Mouse (Mus musculus) A20 (cell line): Measurements from ENCODE around the gene Gja3.
"Not testable (repeated sequence)": the region's sequence is repeated elsewhere in the genome, so short reads cannot be mapped to it uniquely, and the experiment has no call there.

Source experiments
- DNase-seq: peaks from one replicate; pipeline ENCODE4 v3.0.0-alpha.2; 2011; ENCODE audit warnings: low read depth, low spot score

Gja3 gene

DNA sequence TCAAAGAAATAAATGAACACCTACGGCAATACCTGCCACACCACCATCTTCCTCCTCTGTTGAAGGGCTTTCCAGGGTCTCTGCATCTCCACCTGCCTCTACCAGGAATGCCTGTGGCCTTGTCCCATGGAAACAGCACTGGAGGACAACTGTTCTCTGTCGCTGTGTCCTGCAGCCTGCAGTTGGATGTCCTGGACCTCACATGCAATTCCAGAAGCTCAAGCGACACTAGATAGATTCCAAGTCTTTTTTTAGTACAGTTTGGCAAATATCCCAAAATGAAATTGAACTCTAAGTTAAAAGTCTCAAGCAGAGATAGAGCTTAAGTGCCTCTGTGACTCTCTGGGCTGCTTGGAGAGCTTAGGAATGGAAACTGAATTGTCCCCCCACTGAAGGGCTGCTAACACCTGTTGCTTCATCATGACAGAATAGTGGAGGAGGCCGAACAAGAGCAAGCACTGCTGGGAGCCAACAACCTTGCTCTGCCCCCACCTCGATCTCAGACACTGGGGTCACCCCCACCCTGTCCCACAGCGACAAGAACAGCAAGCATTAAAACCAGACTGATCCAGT lies 22.9 kb downstream of the Gja3 start:
- DNase-seq, result no peak

DNA sequence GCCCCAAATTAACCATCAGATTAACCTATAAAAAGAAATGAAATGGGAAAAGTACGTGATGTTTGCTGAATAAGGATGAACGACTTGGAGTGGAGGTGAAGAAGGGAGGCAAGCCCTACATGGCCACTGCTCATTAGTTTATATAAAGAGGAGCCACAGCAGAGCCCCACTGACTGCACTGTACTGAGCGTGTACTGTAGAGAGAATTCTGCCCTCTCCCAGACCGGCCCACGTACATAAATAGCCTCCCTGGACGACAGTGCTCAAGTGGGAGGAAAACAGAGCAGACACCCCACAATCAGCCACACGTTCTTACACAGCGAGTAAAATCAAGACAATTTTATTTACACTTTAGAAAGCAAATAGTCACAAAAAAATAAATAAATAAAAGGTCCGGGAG lies 23.8 kb downstream of the Gja3 start:
- no peak for DNase-seq

- no peak for DNase-seq
Observed at GRCm38 (mm10) chr14:57032850-57033249, 25.1 kb downstream of the Gja3 start.

DNA sequence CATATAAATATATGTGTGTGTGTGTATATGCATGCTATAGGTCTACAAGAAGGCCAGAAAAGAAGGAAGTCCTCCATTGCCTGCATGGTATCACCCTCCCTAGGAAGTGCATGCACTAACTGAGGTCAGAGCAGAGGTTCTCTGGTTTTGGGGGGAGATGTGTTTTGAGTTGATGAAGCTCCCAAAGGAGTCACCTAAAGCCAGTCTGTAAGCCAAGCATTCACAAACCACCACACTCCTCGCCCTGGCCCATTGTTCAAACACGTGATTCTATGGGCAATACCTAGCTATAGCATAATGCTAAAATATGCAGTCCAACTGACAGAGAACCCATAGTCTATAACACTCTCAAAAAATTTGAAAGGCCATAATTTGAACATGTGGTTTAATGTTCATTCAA lies 39.5 kb downstream of the Gja3 start:
- no peak for DNase-seq

DNA sequence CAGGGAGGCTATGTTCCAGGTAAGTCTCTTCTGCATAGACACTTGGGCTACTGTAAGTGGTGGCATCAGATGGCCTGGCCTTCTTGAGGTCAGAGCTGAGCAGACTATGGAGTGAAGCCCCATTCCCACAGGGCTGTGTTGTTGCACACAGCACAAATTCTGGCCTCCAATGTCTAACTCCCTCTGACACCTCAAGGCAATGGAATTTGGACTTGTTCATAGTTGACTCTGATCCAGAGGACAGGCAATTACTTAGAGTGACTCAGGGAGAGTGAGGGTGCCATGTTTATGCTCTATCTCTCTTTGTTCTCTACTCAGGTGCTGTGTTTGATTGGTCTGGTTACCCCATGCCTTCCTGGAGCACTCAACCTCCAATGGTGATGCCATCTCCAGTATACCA lies 41.1 kb downstream of the Gja3 start:
- DNase-seq, result not testable (repeated sequence)

DNA sequence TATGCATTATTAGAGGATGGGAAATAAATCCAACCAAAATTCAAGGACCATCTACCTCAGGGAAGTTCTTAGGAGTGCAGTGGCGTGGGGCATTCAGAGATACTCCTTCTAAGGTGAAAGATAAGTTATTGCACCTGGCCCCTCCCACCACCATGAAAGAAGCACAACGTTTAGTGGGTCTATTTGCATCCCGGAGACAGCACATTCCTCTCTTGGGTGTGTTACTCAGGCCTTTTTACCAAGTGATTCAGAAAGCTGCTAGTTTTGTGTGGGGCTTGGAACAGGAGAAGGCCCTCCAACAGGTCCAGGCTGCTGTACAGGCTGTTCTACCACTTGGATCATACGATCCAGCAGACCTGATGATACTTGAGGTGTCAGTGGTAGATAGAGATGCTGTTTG lies 69.3 kb downstream of the Gja3 start:
- DNase-seq, result no peak
